Mouse (Mus musculus) G1E (cell line): ENCODE measurements around the gene Zfp965.
"Not testable (repeated sequence)": the region's sequence is repeated elsewhere in the genome, so short reads cannot be mapped to it uniquely, and the experiment has no call there.

Experiments used
- CTCF ChIP-seq: IDR thresholded peaks from 2 replicates; pipeline ENCODE4 v1.5.1; 2012; ENCODE audit warnings: low read depth, low read length, inconsistent platforms, mixed read lengths
- GATA1 ChIP-seq: IDR thresholded peaks from 2 replicates; pipeline ENCODE4 v1.6.1; 2012; ENCODE audit warnings: borderline replicate concordance, low read length, inconsistent platforms, mixed read lengths
- GATA2 ChIP-seq: IDR thresholded peaks from 2 replicates; pipeline ENCODE4 v1.6.1; 2012; ENCODE audit warnings: low read depth, low read length, inconsistent platforms, borderline replicate concordance
- POLR2AphosphoS5 ChIP-seq: IDR thresholded peaks from 2 replicates; pipeline ENCODE4 v1.6.1; 2012; ENCODE audit warnings: low read depth, low read length, inconsistent platforms; ENCODE audit not compliant: insufficient replicate concordance
- TAL1 ChIP-seq: conservative IDR thresholded peaks from 2 replicates; pipeline ENCODE4 v1.6.1; 2012; ENCODE audit warnings: low read depth, low read length, inconsistent platforms, mixed read lengths

DNA sequence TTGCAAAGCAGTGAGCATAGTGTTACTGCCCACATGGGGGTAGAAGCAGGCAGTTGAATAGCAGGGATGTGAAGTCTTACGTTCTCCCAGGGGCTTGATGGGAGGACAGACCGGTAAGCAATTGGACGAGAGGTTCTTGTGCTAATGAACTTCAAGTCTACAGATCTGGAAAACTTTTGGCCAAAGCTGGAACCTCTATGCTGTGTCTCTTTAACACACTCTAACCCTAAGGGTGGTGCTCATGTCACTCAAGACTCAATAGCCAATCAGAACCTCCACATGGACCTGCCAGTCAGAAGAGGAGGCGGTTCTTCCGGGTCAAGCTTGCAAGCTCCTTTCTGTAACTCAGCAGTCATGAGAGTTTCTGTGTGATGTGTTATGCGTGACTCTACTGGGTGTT lies at the start of gene Zfp965:
- TF ChIP-seq TAL1, CTCF, POLR2AphosphoS5, GATA1, GATA2: not testable (repeated sequence)
